Mouse (Mus musculus) lung, postnatal 14 days (tissue): Measurements from ENCODE around the gene Pgc.

Experiments used
- DNase-seq: peaks from one replicate; pipeline ENCODE4 v3.0.0; 2021

Pgc gene

GRCm38 (mm10) chr17:47726566-47726965, at the start of gene Pgc:
Gene Pgc (plus strand): TSS chr17:47726842.
- DNase-seq = no peak

- DNase-seq = no peak
Measured at GRCm38 (mm10) chr17:47678238-47678637, 48.4 kb upstream of the Pgc start.

GRCm38 (mm10) chr17:47678702-47679101, 47.9 kb upstream of the Pgc start:
- DNase-seq = no peak

- DNase-seq = no peak
Measured at GRCm38 (mm10) chr17:47682836-47683235, 43.8 kb upstream of the Pgc start.

GRCm38 (mm10) chr17:47687409-47688343, 39.0 kb upstream of the Pgc start:
- DNase-seq = peak; percentile 96

- no peak for DNase-seq
Measured at GRCm38 (mm10) chr17:47688344-47688607, 38.4 kb upstream of the Pgc start, which contains the start of gene Tomm6. Gene Tomm6 (minus strand): TSS chr17:47688386.

- peak; percentile 59 for DNase-seq
Measured at GRCm38 (mm10) chr17:47688608-47689575, 37.8 kb upstream of the Pgc start, which contains the start of gene Frs3. Gene Frs3 (plus strand): TSS chr17:47689030.

GRCm38 (mm10) chr17:47689894-47690293, 36.7 kb upstream of the Pgc start:
- DNase-seq = no peak

GRCm38 (mm10) chr17:47691650-47692049, 35.0 kb upstream of the Pgc start:
- no peak for DNase-seq

- no peak for DNase-seq
Measured at GRCm38 (mm10) chr17:47693671-47694441, 32.8 kb upstream of the Pgc start.

GRCm38 (mm10) chr17:47694442-47694502, 32.4 kb upstream of the Pgc start, which contains the start of gene Gm21981:
Gene Gm21981 (minus strand): TSS chr17:47694455.
- DNase-seq = no peak

- peak; percentile 99 for DNase-seq
Measured at GRCm38 (mm10) chr17:47694503-47695336, 31.9 kb upstream of the Pgc start, which contains the start of gene Prickle4. Gene Prickle4 (minus strand): TSS chr17:47694736.

GRCm38 (mm10) chr17:47695337-47695710, 31.3 kb upstream of the Pgc start:
- DNase-seq = no peak

GRCm38 (mm10) chr17:47698156-47698555, 28.5 kb upstream of the Pgc start:
- no peak for DNase-seq

GRCm38 (mm10) chr17:47699055-47699454, 27.6 kb upstream of the Pgc start:
- no peak for DNase-seq

GRCm38 (mm10) chr17:47701793-47702192, 24.8 kb upstream of the Pgc start:
- no peak for DNase-seq

GRCm38 (mm10) chr17:47702548-47703345, 23.9 kb upstream of the Pgc start:
- no peak for DNase-seq

- DNase-seq = no peak
Measured at GRCm38 (mm10) chr17:47703556-47703955, 23.1 kb upstream of the Pgc start.

GRCm38 (mm10) chr17:47704692-47705091, 21.9 kb upstream of the Pgc start:
- no peak for DNase-seq

GRCm38 (mm10) chr17:47706196-47706595, 20.4 kb upstream of the Pgc start:
- peak; percentile 20 for DNase-seq

- DNase-seq = no peak
Measured at GRCm38 (mm10) chr17:47707961-47708360, 18.7 kb upstream of the Pgc start.

GRCm38 (mm10) chr17:47708972-47709371, 17.7 kb upstream of the Pgc start:
- no peak for DNase-seq
